Mouse (Mus musculus) heart, embryonic 16.5 days (tissue): ENCODE measurements around the gene Vti1b. TPM values are rescaled to one million over a fixed set of nuclear protein-coding genes. Genes with fewer than 3 reads are reported as not detected.
"Not testable (repeated sequence)": the region's sequence is repeated elsewhere in the genome, so short reads cannot be mapped to it uniquely, and the experiment has no call there.

Experiments
- ATAC-seq: fragments of 200-750 bp; cut with Nextera tagmentation; replicated peaks from 2 replicates; pipeline ENCODE4 v1.8.0; 2017; ENCODE audit warnings: moderate number of reproducible peaks; ENCODE audit not compliant: insufficient read depth, low FRiP score; ENCODE audit errors: extremely low read depth
- H3K27ac ChIP-seq: fragments of 300-500 bp; sonication (generic); 2 replicates; pipeline ENCODE4 v1.5.1; 2014; ENCODE audit warnings: mild to moderate bottlenecking, low read length, control low read depth, moderate library complexity
- H3K27me3 ChIP-seq: fragments of 300-500 bp; sonication (generic); 2 replicates; pipeline ENCODE4 v1.6.1; 2014; ENCODE audit warnings: low read length, mixed read lengths; ENCODE audit not compliant: control insufficient read depth, insufficient read depth
- H3K36me3 ChIP-seq: fragments of 300-500 bp; sonication (generic); 2 replicates; pipeline ENCODE4 v1.6.1; 2014; ENCODE audit not compliant: control insufficient read depth, insufficient read depth
- H3K4me1 ChIP-seq: fragments of 300-500 bp; sonication (generic); 2 replicates; pipeline ENCODE4 v1.6.1; 2014; ENCODE audit warnings: low read length, mixed read lengths; ENCODE audit not compliant: control insufficient read depth, insufficient read depth
- H3K4me2 ChIP-seq: fragments of 300-500 bp; sonication (generic); 2 replicates; pipeline ENCODE4 v1.6.1; 2014; ENCODE audit warnings: low read depth, mild to moderate bottlenecking, control low read depth, low read length
- H3K4me3 ChIP-seq: fragments of 300-500 bp; sonication (generic); 2 replicates; pipeline ENCODE4 v1.5.1; 2014; ENCODE audit warnings: mild to moderate bottlenecking, control low read depth, low read length
- H3K9ac ChIP-seq: fragments of 300-500 bp; sonication (generic); 2 replicates; pipeline ENCODE4 v1.6.1; 2014; ENCODE audit warnings: low read length, control low read depth
- H3K9me3 ChIP-seq: fragments of 300-500 bp; sonication (generic); replicated peaks from 2 replicates; pipeline ENCODE4 v1.6.1; 2016; ENCODE audit warnings: low read length; ENCODE audit not compliant: control insufficient read depth
- WGBS: fragments of 180-500 bp; shearing (Covaris S2); extraction: QIAGEN DNeasy Blood & Tissue Kit; methylation state at CpG from one replicate; pipeline ENCODE4 v1.1.7; 2014; 5-methylcytosine and 5-hydroxymethylcytosine counted together
- polyA plus RNA-seq: library from polyadenylated mRNA; unstranded; fragments of >200 nt; fragmentation: Nextera tagmentation; extraction: Ambion mirVana; gene quantifications from 2 replicates; pipeline ENCODE4 v1.2.1, GENCODE M21; 2015

Vti1b gene
- polyA plus RNA-seq, 1 experiment from 2014 or later: 98.8 TPM

- Histone ChIP-seq H3K27me3 (no peaks in the 10 kb centered on the region), H3K4me1 (peaks cover 11% of the 10 kb centered on the region), H3K27ac (no peak overlapping the region; the same call in none of the 2 replicates), H3K4me2 (peak overlapping the region; percentile 98), H3K9me3 (no peaks in the 10 kb centered on the region), H3K9ac (peak overlapping the region; percentile 82), H3K4me3 (peak overlapping the region; percentile 68), H3K36me3 (peaks cover 11% of the 10 kb centered on the region)
- peak; percentile 86 for ATAC-seq
- WGBS: 6% methylated on average over 14 of the region's 14 CpGs
Observed at GRCm38 (mm10) chr12:79191701-79192100, 19.2 kb upstream of the Vti1b start.

- peak overlapping the region; percentile 98 for H3K4me2 ChIP-seq
- H3K9me3 ChIP-seq: no peaks in the 10 kb centered on the region
- H3K9ac ChIP-seq: peak overlapping the region; percentile 82
- under 1% methylated on average over 18 of the region's 18 CpGs for WGBS
- H3K36me3 ChIP-seq: peaks cover 15% of the 10 kb centered on the region
- H3K4me3 ChIP-seq: peak overlapping the region; percentile 68
- peaks cover 11% of the 10 kb centered on the region for H3K4me1 ChIP-seq
- no peaks in the 10 kb centered on the region for H3K27me3 ChIP-seq
- ATAC-seq: peak; percentile 68
- peak overlapping the region; percentile 52 for H3K27ac ChIP-seq
Observed at GRCm38 (mm10) chr12:79190931-79191673, 18.6 kb upstream of the Vti1b start.

GRCm38 (mm10) chr12:79185160-79185559 is 12.7 kb upstream of the Vti1b start:
- 82% methylated on average over 4 of the region's 6 CpGs for WGBS
- not testable (repeated sequence) for H3K4me3 ChIP-seq, H3K27me3 ChIP-seq, ATAC-seq, H3K27ac ChIP-seq, H3K4me2 ChIP-seq, H3K9me3 ChIP-seq, H3K4me1 ChIP-seq, H3K9ac ChIP-seq
- H3K36me3 ChIP-seq: peaks cover 59% of the 10 kb centered on the region

- Histone ChIP-seq H3K9ac (no peak overlapping the region), H3K4me1 (peaks cover 7% of the 10 kb centered on the region), H3K36me3 (peaks cover 22% of the 10 kb centered on the region), H3K4me3 (no peak overlapping the region), H3K4me2 (no peak overlapping the region), H3K27ac (no peak overlapping the region), H3K9me3 (no peaks in the 10 kb centered on the region), H3K27me3 (no peaks in the 10 kb centered on the region)
- 89% methylated on average over 5 of the region's 5 CpGs for WGBS
- no peak for ATAC-seq
Observed at GRCm38 (mm10) chr12:79175998-79176397, 3.5 kb upstream of the Vti1b start.

- no peaks in the 10 kb centered on the region for H3K9me3 ChIP-seq
- H3K4me2 ChIP-seq: no peak overlapping the region
- H3K4me3 ChIP-seq: no peak overlapping the region
- H3K27ac ChIP-seq: no peak overlapping the region
- peaks cover 7% of the 10 kb centered on the region for H3K4me1 ChIP-seq
- peaks cover 18% of the 10 kb centered on the region for H3K36me3 ChIP-seq
- H3K9ac ChIP-seq: no peak overlapping the region
- ATAC-seq: no peak
- WGBS: 70% methylated on average over 5 of the region's 5 CpGs
- no peaks in the 10 kb centered on the region for H3K27me3 ChIP-seq
Observed at GRCm38 (mm10) chr12:79173721-79174120, 1.3 kb upstream of the Vti1b start.

- Histone ChIP-seq H3K4me1 (peaks cover 7% of the 10 kb centered on the region), H3K4me3 (peak overlapping the region; percentile 100), H3K27ac (no peak overlapping the region; the same call in 1 of the 2 replicates), H3K4me2 (peak overlapping the region; percentile 86), H3K27me3 (no peaks in the 10 kb centered on the region), H3K9me3 (no peaks in the 10 kb centered on the region), H3K9ac (peak overlapping the region; percentile 94), H3K36me3 (peaks cover 15% of the 10 kb centered on the region)
- no peak for ATAC-seq
- 33% methylated on average over 12 of the region's 12 CpGs for WGBS
Observed at GRCm38 (mm10) chr12:79171269-79171995, 1.0 kb downstream of the Vti1b start.

GRCm38 (mm10) chr12:79170421-79170820 is 2.0 kb downstream of the Vti1b start:
- H3K4me1 ChIP-seq: peaks cover 7% of the 10 kb centered on the region
- no peak overlapping the region for H3K9ac ChIP-seq
- H3K27ac ChIP-seq: no peak overlapping the region
- no peak overlapping the region for H3K4me3 ChIP-seq
- H3K27me3 ChIP-seq: no peaks in the 10 kb centered on the region
- no peak for ATAC-seq
- H3K9me3 ChIP-seq: no peaks in the 10 kb centered on the region
- peaks cover 8% of the 10 kb centered on the region for H3K36me3 ChIP-seq
- no peak overlapping the region for H3K4me2 ChIP-seq
- 79% methylated on average over 3 of the region's 3 CpGs for WGBS

GRCm38 (mm10) chr12:79169173-79169572 is 3.3 kb downstream of the Vti1b start:
- H3K4me1 ChIP-seq: peaks cover 7% of the 10 kb centered on the region
- ATAC-seq: no peak
- no peak overlapping the region for H3K4me2 ChIP-seq
- no peaks in the 10 kb centered on the region for H3K36me3 ChIP-seq
- no peak overlapping the region for H3K27ac ChIP-seq
- no peaks in the 10 kb centered on the region for H3K27me3 ChIP-seq
- no peak overlapping the region for H3K9ac ChIP-seq
- no peaks in the 10 kb centered on the region for H3K9me3 ChIP-seq
- no peak overlapping the region for H3K4me3 ChIP-seq

- no peak overlapping the region for H3K27ac ChIP-seq
- no peaks in the 10 kb centered on the region for H3K9me3 ChIP-seq
- peaks cover 32% of the 10 kb centered on the region for H3K36me3 ChIP-seq
- H3K9ac ChIP-seq: no peak overlapping the region
- 92% methylated on average over 3 of the region's 3 CpGs for WGBS
- H3K27me3 ChIP-seq: no peaks in the 10 kb centered on the region
- H3K4me2 ChIP-seq: no peak overlapping the region
- no peak for ATAC-seq
- H3K4me3 ChIP-seq: no peak overlapping the region
- H3K4me1 ChIP-seq: peaks cover 7% of the 10 kb centered on the region
Observed at GRCm38 (mm10) chr12:79162876-79163275, 9.6 kb downstream of the Vti1b start.
